Mouse (Mus musculus): ENCODE measurements around the gene Klk8. TPM values are rescaled to one million over a fixed set of nuclear protein-coding genes. Genes with fewer than 3 reads are reported as not detected.

The Klk8 gene
- polyA plus RNA-seq (2015; fragmentation: Nextera tagmentation; extraction: Ambion mirVana), result 5.8 and 6.8 TPM in 2 replicates

GRCm38 (mm10) chr7:43797333-43797769 is at the start of gene Klk8:
TSS of gene Klk8 (plus strand) at chr7:43797577.
- under 1% methylated on average over 28 of the region's 28 CpGs for WGBS
- Histone ChIP-seq H3K36me3 (ENCODE audit: control insufficient read depth, insufficient read depth) (no peaks in the 10 kb centered on the region), H3K27ac (ENCODE audit: low read length) (no peak within 1 kb of the TSS), H3K4me1 (replicated peaks; ENCODE audit: control insufficient read depth, insufficient read depth, low read length) (peaks cover 10% of the 10 kb centered on the region; the same call in 1 of the 2 replicates), H3K4me3 (replicated peaks; ENCODE audit: low read length) (peak within 1 kb of the TSS; percentile 52), H3K9me3 (ENCODE audit: control insufficient read depth, low read length) (no peaks in the 10 kb centered on the region), H3K4me2 (ENCODE audit: low read length) (peak within 1 kb of the TSS; percentile 72), H3K27me3 (replicated peaks; ENCODE audit: control insufficient read depth, insufficient read depth, low read length) (peaks cover 18% of the 10 kb centered on the region), H3K9ac (replicated peaks; ENCODE audit: low read depth, low read length) (peak within 1 kb of the TSS; percentile 49)
- peak; percentile 47 for ATAC-seq

DNA sequence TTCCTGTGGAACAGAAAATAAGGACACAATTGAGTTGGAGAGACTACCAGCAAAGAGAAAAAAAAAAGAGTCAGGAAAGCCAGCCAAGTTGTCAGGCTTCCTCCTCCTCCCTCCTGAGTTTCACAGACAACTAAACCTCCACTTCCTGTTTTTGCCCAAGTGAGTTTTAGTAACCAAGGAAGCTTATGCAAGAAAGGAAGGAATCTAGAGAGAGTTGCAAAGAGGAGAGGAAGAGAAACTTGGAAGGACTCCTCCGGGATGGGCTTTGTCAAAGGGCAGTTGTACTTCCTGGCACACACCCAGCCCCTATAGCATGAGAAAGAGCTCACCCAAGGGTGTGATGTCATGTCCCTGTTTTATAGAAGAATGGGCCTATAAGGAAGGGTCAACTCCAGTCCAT is 49.6 kb upstream of the Klk8 start:
- Histone ChIP-seq H3K36me3 (ENCODE audit: control insufficient read depth, insufficient read depth) (no peaks in the 10 kb centered on the region), H3K9ac (replicated peaks; ENCODE audit: low read depth, low read length) (no peak overlapping the region), H3K27ac (ENCODE audit: low read length) (no peak overlapping the region), H3K4me1 (replicated peaks; ENCODE audit: control insufficient read depth, insufficient read depth, low read length) (no peaks in the 10 kb centered on the region), H3K4me3 (replicated peaks; ENCODE audit: low read length) (no peak overlapping the region), H3K4me2 (ENCODE audit: low read length) (no peak overlapping the region), H3K27me3 (replicated peaks; ENCODE audit: control insufficient read depth, insufficient read depth, low read length) (no peaks in the 10 kb centered on the region), H3K9me3 (ENCODE audit: control insufficient read depth, low read length) (no peaks in the 10 kb centered on the region)
- WGBS, result 54% methylated on average over 1 of the region's 1 CpGs
- ATAC-seq, result no peak

- Histone ChIP-seq H3K4me1 (replicated peaks; ENCODE audit: control insufficient read depth, insufficient read depth, low read length) (no peaks in the 10 kb centered on the region), H3K9ac (replicated peaks; ENCODE audit: low read depth, low read length) (no peak overlapping the region), H3K27me3 (replicated peaks; ENCODE audit: control insufficient read depth, insufficient read depth, low read length) (no peaks in the 10 kb centered on the region), H3K27ac (ENCODE audit: low read length) (no peak overlapping the region), H3K4me3 (replicated peaks; ENCODE audit: low read length) (no peak overlapping the region), H3K9me3 (ENCODE audit: control insufficient read depth, low read length) (no peaks in the 10 kb centered on the region), H3K4me2 (ENCODE audit: low read length) (no peak overlapping the region), H3K36me3 (ENCODE audit: control insufficient read depth, insufficient read depth) (no peaks in the 10 kb centered on the region)
- ATAC-seq, result no peak
- WGBS, result 76% methylated on average over 2 of the region's 2 CpGs
Observed at GRCm38 (mm10) chr7:43752806-43753205, 44.6 kb upstream of the Klk8 start.

- Histone ChIP-seq H3K9ac (replicated peaks; ENCODE audit: low read depth, low read length) (no peak overlapping the region), H3K4me3 (replicated peaks; ENCODE audit: low read length) (no peak overlapping the region), H3K4me2 (ENCODE audit: low read length) (no peak overlapping the region), H3K27ac (ENCODE audit: low read length) (no peak overlapping the region), H3K9me3 (ENCODE audit: control insufficient read depth, low read length) (no peaks in the 10 kb centered on the region), H3K36me3 (ENCODE audit: control insufficient read depth, insufficient read depth) (no peaks in the 10 kb centered on the region), H3K4me1 (replicated peaks; ENCODE audit: control insufficient read depth, insufficient read depth, low read length) (no peaks in the 10 kb centered on the region), H3K27me3 (replicated peaks; ENCODE audit: control insufficient read depth, insufficient read depth, low read length) (no peaks in the 10 kb centered on the region)
- no peak for ATAC-seq
- 36% methylated on average over 8 of the region's 8 CpGs for WGBS
Observed at GRCm38 (mm10) chr7:43766484-43766883, 30.9 kb upstream of the Klk8 start.

DNA sequence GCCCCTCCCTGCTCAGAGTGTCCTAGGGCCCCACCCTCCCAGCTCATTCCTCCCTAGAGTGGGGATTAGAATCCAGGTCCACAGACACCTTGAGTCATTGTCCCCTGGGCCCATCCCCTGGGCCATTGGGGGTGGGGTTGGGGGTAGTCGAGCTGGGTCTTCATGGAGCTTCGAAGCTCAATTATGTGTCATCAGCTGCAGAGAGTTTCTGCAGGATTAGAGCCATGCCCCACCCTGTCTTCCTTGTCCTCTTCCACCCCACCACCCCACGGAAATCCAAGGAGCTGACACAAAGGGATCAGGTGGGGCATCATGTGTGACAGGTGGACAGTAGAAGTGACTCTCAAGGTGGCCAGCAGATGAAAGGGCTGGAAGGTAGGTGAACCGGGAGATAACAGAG is 28.8 kb upstream of the Klk8 start, which contains the start of gene Klk12:
Gene Klk12, plus strand, starts transcription at position 301 of the 400 bp plus-strand sequence.
- no peak within 1 kb of the TSS for H3K27ac ChIP-seq (ENCODE audit: low read length)
- H3K9me3 ChIP-seq (ENCODE audit: control insufficient read depth, low read length), result no peaks in the 10 kb centered on the region
- H3K9ac ChIP-seq (replicated peaks; ENCODE audit: low read depth, low read length), result no peak within 1 kb of the TSS
- no peaks in the 10 kb centered on the region for H3K36me3 ChIP-seq (ENCODE audit: control insufficient read depth, insufficient read depth)
- no peaks in the 10 kb centered on the region for H3K4me1 ChIP-seq (replicated peaks; ENCODE audit: control insufficient read depth, insufficient read depth, low read length)
- ATAC-seq, result no peak
- H3K4me2 ChIP-seq (ENCODE audit: low read length), result no peak within 1 kb of the TSS
- no peaks in the 10 kb centered on the region for H3K27me3 ChIP-seq (replicated peaks; ENCODE audit: control insufficient read depth, insufficient read depth, low read length)
- WGBS, result 82% methylated on average over 4 of the region's 4 CpGs
- H3K4me3 ChIP-seq (replicated peaks; ENCODE audit: low read length), result no peak within 1 kb of the TSS

- Histone ChIP-seq H3K9me3 (ENCODE audit: control insufficient read depth, low read length) (no peaks in the 10 kb centered on the region), H3K36me3 (ENCODE audit: control insufficient read depth, insufficient read depth) (no peaks in the 10 kb centered on the region), H3K4me1 (replicated peaks; ENCODE audit: control insufficient read depth, insufficient read depth, low read length) (no peaks in the 10 kb centered on the region), H3K4me2 (ENCODE audit: low read length) (no peak overlapping the region), H3K9ac (replicated peaks; ENCODE audit: low read depth, low read length) (no peak overlapping the region), H3K27me3 (replicated peaks; ENCODE audit: control insufficient read depth, insufficient read depth, low read length) (no peaks in the 10 kb centered on the region), H3K27ac (ENCODE audit: low read length) (no peak overlapping the region), H3K4me3 (replicated peaks; ENCODE audit: low read length) (no peak overlapping the region)
- 93% methylated on average over 8 of the region's 8 CpGs for WGBS
- ATAC-seq, result no peak
Observed at GRCm38 (mm10) chr7:43769636-43770035, 27.7 kb upstream of the Klk8 start.

- 92% methylated on average over 10 of the region's 10 CpGs for WGBS
- H3K9me3 ChIP-seq (ENCODE audit: control insufficient read depth, low read length), result no peaks in the 10 kb centered on the region
Observed at GRCm38 (mm10) chr7:43770701-43771100, 26.7 kb upstream of the Klk8 start.

DNA sequence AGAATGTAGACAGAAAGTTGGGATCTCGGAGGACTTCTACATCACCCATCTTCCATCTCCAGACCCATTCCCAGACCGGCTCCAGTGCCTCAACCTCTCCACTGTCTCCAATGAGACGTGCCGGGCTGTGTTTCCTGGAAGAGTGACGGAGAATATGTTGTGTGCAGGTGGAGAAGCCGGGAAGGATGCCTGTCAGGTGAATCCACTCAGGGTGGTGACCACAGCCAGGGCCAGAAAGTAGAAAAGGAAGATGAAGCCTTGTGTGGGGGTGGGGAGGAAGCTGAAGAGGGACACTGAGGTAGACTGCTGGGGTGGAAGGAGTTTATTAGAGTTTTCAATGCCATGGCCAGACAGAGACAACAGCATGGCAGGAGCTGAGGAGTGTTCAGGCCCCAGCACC is 25.5 kb upstream of the Klk8 start:
- Histone ChIP-seq H3K4me2 (ENCODE audit: low read length) (no peak overlapping the region), H3K9ac (replicated peaks; ENCODE audit: low read depth, low read length) (no peak overlapping the region), H3K27me3 (replicated peaks; ENCODE audit: control insufficient read depth, insufficient read depth, low read length) (no peaks in the 10 kb centered on the region), H3K4me1 (replicated peaks; ENCODE audit: control insufficient read depth, insufficient read depth, low read length) (no peaks in the 10 kb centered on the region), H3K4me3 (replicated peaks; ENCODE audit: low read length) (no peak overlapping the region), H3K27ac (ENCODE audit: low read length) (no peak overlapping the region), H3K36me3 (ENCODE audit: control insufficient read depth, insufficient read depth) (no peaks in the 10 kb centered on the region), H3K9me3 (ENCODE audit: control insufficient read depth, low read length) (no peaks in the 10 kb centered on the region)
- 91% methylated on average over 6 of the region's 6 CpGs for WGBS
- no peak for ATAC-seq

More at GRCm38 (mm10) chr7:43770701-43771100, 26.7 kb upstream of the Klk8 start:
- Histone ChIP-seq H3K4me1 (replicated peaks; ENCODE audit: control insufficient read depth, insufficient read depth, low read length) (no peaks in the 10 kb centered on the region), H3K4me3 (replicated peaks; ENCODE audit: low read length) (no peak overlapping the region), H3K27ac (ENCODE audit: low read length) (no peak overlapping the region), H3K4me2 (ENCODE audit: low read length) (no peak overlapping the region), H3K36me3 (ENCODE audit: control insufficient read depth, insufficient read depth) (no peaks in the 10 kb centered on the region), H3K27me3 (replicated peaks; ENCODE audit: control insufficient read depth, insufficient read depth, low read length) (no peaks in the 10 kb centered on the region), H3K9ac (replicated peaks; ENCODE audit: low read depth, low read length) (no peak overlapping the region)
- no peak for ATAC-seq

DNA sequence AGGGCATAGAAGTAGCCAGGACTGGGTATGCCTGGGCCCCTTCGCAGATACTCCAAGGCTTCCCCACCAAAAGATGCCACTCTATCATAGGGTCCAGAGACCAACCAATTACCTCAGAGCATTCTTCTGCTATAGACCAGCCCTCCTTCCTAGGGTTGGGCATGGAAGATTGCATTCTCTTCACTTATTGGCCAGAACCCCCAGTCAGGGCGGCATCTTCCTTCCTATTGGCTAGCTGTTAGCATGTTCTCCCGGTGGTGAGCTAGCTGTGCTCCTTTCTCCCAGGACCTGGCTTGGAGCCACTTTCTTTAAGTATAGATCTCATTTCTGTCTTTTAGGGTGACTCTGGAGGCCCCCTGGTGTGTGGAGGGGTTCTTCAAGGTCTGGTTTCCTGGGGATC is 24.5 kb upstream of the Klk8 start:
- Histone ChIP-seq H3K36me3 (ENCODE audit: control insufficient read depth, insufficient read depth) (no peaks in the 10 kb centered on the region), H3K27ac (ENCODE audit: low read length) (no peak overlapping the region), H3K9me3 (ENCODE audit: control insufficient read depth, low read length) (no peaks in the 10 kb centered on the region), H3K4me3 (replicated peaks; ENCODE audit: low read length) (no peak overlapping the region), H3K9ac (replicated peaks; ENCODE audit: low read depth, low read length) (no peak overlapping the region), H3K27me3 (replicated peaks; ENCODE audit: control insufficient read depth, insufficient read depth, low read length) (no peaks in the 10 kb centered on the region), H3K4me1 (replicated peaks; ENCODE audit: control insufficient read depth, insufficient read depth, low read length) (no peaks in the 10 kb centered on the region), H3K4me2 (ENCODE audit: low read length) (no peak overlapping the region)
- no peak for ATAC-seq
- 76% methylated on average over 3 of the region's 3 CpGs for WGBS

DNA sequence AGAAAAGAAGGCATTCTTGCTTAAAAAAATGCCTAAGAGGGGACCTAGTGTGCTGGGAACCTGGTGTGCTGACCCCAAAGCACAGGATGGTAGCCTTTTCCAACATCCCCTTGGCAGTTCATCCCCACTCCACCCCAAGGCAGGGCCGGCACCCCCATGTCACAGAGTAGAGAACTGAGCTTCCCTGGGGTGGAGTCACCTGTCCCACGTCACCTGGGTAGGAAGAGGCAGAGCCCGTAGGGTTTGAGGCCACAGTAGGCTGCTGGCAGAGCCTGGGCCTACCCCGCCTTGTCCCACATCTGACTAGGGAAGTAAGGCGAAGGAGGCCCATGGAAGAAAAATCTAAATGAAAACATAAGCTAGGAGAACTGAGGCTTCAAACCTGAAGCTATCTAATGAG is 23.0 kb upstream of the Klk8 start, which contains the start of gene Klk11:
Gene Klk11, plus strand, starts transcription at position 241 of the 400 bp plus-strand sequence.
- Histone ChIP-seq H3K4me3 (replicated peaks; ENCODE audit: low read length) (no peak within 1 kb of the TSS), H3K9me3 (ENCODE audit: control insufficient read depth, low read length) (no peaks in the 10 kb centered on the region), H3K27ac (ENCODE audit: low read length) (no peak within 1 kb of the TSS), H3K36me3 (ENCODE audit: control insufficient read depth, insufficient read depth) (no peaks in the 10 kb centered on the region), H3K9ac (replicated peaks; ENCODE audit: low read depth, low read length) (no peak within 1 kb of the TSS), H3K4me1 (replicated peaks; ENCODE audit: control insufficient read depth, insufficient read depth, low read length) (no peaks in the 10 kb centered on the region), H3K27me3 (replicated peaks; ENCODE audit: control insufficient read depth, insufficient read depth, low read length) (no peaks in the 10 kb centered on the region), H3K4me2 (ENCODE audit: low read length) (no peak within 1 kb of the TSS)
- 97% methylated on average over 5 of the region's 5 CpGs for WGBS
- ATAC-seq, result no peak
